Mouse (Mus musculus) lung, embryonic 16.5 days (tissue): ENCODE data around the gene Nufip2. TPM values are rescaled to one million over a fixed set of nuclear protein-coding genes. Genes with fewer than 3 reads are reported as not detected.
"Not testable (repeated sequence)": the region's sequence is repeated elsewhere in the genome, so short reads cannot be mapped to it uniquely, and the experiment has no call there.

Experiments used
- ATAC-seq: fragments of 200-750 bp; cut with Nextera tagmentation; 2 replicates; pipeline ENCODE4 v1.8.0; 2017; ENCODE audit warnings: low read depth, mild to moderate bottlenecking, moderate library complexity
- H3K27ac ChIP-seq: fragments of 300-500 bp; sonication (generic); 2 replicates; pipeline ENCODE4 v1.5.1; 2014; ENCODE audit warnings: mild to moderate bottlenecking, control low read depth, low read length
- H3K27me3 ChIP-seq: fragments of 300-500 bp; sonication (generic); 2 replicates; pipeline ENCODE4 v1.6.1; 2014; ENCODE audit warnings: low read depth, low read length, mixed read lengths; ENCODE audit not compliant: control insufficient read depth, insufficient read depth
- H3K36me3 ChIP-seq: fragments of 300-500 bp; sonication (generic); 2 replicates; pipeline ENCODE4 v1.6.1; 2014; ENCODE audit warnings: low read length; ENCODE audit not compliant: control insufficient read depth, insufficient read depth
- H3K4me1 ChIP-seq: fragments of 300-500 bp; sonication (generic); replicated peaks from 2 replicates; pipeline ENCODE4 v1.6.1; 2014; ENCODE audit warnings: low read length, mixed read lengths; ENCODE audit not compliant: control insufficient read depth, insufficient read depth
- H3K4me2 ChIP-seq: fragments of 300-500 bp; sonication (generic); 2 replicates; pipeline ENCODE4 v1.6.1; 2014; ENCODE audit warnings: low read depth, low read length, control low read depth
- H3K4me3 ChIP-seq: fragments of 300-500 bp; sonication (generic); 2 replicates; pipeline ENCODE4 v1.5.1; 2014; ENCODE audit warnings: mild to moderate bottlenecking, low read length, control low read depth
- H3K9ac ChIP-seq: fragments of 300-500 bp; sonication (generic); 2 replicates; pipeline ENCODE4 v1.6.1; 2014; ENCODE audit warnings: low read length, control low read depth
- H3K9me3 ChIP-seq: fragments of 300-500 bp; sonication (generic); 2 replicates; pipeline ENCODE4 v1.6.1; 2016; ENCODE audit warnings: low read length; ENCODE audit not compliant: control insufficient read depth
- WGBS: fragments of 180-500 bp; shearing (Covaris S2); extraction: QIAGEN DNeasy Blood & Tissue Kit; methylation state at CpG from one replicate; pipeline ENCODE4 v1.1.7; 2014; 5-methylcytosine and 5-hydroxymethylcytosine counted together
- polyA plus RNA-seq: library from polyadenylated mRNA; unstranded; fragments of >200 nt; fragmentation: Nextera tagmentation; extraction: Ambion mirVana; gene quantifications from 2 replicates; pipeline ENCODE4 v1.2.1, GENCODE M21; 2015

Gene Nufip2
- polyA plus RNA-seq, result 4.3 and 4.7 TPM in 2 replicates

DNA sequence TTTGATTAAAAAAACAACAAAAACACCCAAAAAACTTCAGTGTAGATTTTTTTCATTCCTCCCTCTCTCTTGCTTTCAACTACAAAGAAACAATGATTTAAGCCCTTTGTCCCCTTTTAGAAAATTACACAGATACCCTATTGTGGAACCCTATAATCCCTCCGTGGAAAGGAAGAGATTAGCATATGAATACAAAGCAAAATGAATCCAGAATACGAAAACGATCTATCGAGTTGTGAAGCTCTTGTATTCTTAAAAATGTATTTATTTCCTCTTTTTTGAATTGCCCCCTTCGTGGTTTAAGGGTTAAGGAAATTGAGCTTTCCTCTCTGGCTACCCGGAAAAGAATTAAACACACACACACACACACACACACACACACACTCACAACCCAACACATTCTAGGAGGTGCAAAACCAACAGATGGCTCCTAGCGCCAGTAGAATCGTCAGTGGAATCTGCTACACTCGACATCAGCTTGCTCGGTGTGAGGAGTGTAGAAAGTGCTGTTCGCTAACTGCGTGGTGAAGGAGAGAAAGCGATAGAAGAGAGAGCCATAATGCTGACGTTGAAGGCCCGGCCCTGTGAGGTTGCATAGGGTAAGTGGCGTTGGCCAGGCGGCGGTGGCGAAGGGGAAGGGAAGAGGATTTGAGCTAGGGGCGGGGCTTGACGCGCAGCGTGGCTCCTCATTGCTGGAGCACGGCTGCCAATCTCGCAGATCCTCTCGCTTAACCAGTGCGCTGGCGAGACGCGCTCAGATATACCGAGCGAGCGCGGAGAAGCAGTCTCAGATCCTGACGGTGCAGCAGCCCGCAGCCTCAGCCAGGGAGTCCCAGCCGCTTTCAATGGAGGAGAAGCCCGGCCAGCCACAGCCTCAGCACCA is at the start of gene Nufip2:
Nufip2 (plus strand) TSS at position 773 of the 883 bp plus-strand sequence.
- peaks cover 7% of the 10 kb centered on the region; the same call in 1 of the 2 replicates for H3K4me1 ChIP-seq
- no peaks in the 10 kb centered on the region for H3K9me3 ChIP-seq
- ATAC-seq, result peak; percentile 98
- WGBS, result under 1% methylated on average over 31 of the region's 38 CpGs
- no peaks in the 10 kb centered on the region for H3K27me3 ChIP-seq
- peak within 1 kb of the TSS; percentile 98 for H3K27ac ChIP-seq
- peak within 1 kb of the TSS; percentile 100 for H3K4me3 ChIP-seq
- H3K36me3 ChIP-seq, result no peaks in the 10 kb centered on the region
- peak within 1 kb of the TSS; percentile 62 for H3K4me2 ChIP-seq
- H3K9ac ChIP-seq, result peak within 1 kb of the TSS; percentile 99

DNA sequence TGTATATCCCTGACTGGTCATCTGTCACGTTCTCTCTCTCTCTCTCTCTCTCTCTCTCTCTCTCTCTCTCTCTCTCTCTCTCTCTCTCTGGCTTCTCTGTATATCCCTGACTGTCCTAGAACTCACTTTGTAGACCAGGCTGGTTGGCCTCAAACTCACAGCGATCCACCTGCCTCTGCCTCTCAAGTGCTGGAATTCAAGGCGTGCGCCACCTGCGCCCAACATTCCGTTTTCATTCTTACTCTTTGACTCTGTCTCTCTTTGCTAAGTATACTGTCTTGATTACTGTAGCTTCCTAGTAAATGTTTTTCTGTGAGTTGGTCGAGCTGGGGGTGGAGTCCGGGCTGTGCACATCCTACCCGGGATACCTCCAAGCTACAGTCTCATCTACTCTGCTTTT is 44.6 kb upstream of the Nufip2 start:
- no peak overlapping the region for H3K27ac ChIP-seq
- H3K9ac ChIP-seq, result no peak overlapping the region
- H3K36me3 ChIP-seq, result no peaks in the 10 kb centered on the region
- H3K4me1 ChIP-seq, result no peaks in the 10 kb centered on the region
- H3K4me2 ChIP-seq, result no peak overlapping the region
- no peak overlapping the region for H3K4me3 ChIP-seq
- no peaks in the 10 kb centered on the region for H3K27me3 ChIP-seq
- 67% methylated on average over 9 of the region's 9 CpGs for WGBS
- H3K9me3 ChIP-seq, result no peaks in the 10 kb centered on the region
- ATAC-seq, result no peak

DNA sequence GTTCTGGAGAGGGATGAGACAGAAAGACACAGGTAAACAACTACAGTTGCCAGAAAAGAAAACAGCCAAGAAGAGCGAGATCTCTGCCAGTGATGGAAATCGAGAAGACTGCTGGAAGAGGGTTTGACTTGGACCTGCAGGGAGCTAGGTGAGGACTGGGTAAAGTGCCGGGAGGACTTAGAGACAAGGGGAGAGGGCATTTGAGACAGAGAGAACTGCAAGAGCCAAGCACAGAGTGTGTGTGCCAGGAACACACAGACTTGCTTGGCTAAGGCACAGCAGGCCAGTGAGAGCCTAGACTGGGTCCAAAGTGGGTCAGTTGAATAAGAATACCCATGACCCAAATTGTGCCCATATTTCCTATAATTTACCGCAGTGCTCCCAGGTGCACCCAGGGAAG is 40.5 kb upstream of the Nufip2 start:
- Histone ChIP-seq H3K27me3 (no peaks in the 10 kb centered on the region), H3K4me1 (no peaks in the 10 kb centered on the region), H3K36me3 (no peaks in the 10 kb centered on the region), H3K27ac (no peak overlapping the region), H3K4me2 (no peak overlapping the region), H3K9me3 (no peaks in the 10 kb centered on the region), H3K9ac (no peak overlapping the region), H3K4me3 (no peak overlapping the region)
- no peak for ATAC-seq
- WGBS, result 77% methylated on average over 4 of the region's 4 CpGs

DNA sequence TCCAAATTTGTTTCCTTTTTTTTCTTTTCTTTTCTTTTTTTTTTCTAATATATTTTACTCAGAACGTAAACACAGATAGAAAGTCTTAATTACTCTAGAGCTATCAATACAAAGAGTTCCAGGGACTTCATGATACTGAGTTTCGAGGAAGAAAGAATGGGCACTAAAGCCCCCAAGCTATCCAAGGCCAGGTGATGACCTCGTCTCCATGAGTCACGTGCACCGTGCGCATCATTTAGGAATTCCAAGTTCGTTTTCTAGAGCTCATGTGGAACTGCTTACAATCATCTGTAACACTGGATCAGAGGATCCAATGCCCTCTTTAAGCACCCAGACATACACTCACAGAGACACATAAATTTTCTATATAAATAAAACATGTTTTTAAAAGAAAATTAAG is 37.1 kb upstream of the Nufip2 start:
- no peaks in the 10 kb centered on the region for H3K4me1 ChIP-seq
- no peaks in the 10 kb centered on the region for H3K36me3 ChIP-seq
- H3K9me3 ChIP-seq, result no peaks in the 10 kb centered on the region
- no peak overlapping the region for H3K4me3 ChIP-seq
- WGBS, result 64% methylated on average over 7 of the region's 7 CpGs
- no peak overlapping the region for H3K27ac ChIP-seq
- H3K27me3 ChIP-seq, result no peaks in the 10 kb centered on the region
- no peak for ATAC-seq
- H3K9ac ChIP-seq, result no peak overlapping the region
- no peak overlapping the region for H3K4me2 ChIP-seq

DNA sequence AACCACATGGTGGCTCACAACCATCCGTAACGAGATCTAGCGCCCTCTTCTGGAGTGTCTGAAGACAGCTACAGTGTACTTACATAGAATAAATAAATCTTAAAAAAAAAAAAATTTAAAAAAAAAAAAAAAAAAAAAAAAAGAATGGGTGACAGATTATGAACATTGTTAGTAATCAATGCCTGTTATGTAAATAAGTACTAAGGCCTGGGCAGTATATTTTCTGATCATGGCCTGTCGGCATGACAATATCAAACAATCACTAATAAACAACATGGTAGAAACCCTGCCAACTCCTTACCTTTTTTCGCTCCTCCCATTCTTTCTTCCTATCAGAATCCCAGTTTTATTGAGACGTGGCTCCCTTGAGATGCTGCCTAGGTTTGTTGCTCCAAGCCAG is 33.5 kb upstream of the Nufip2 start:
- Histone ChIP-seq H3K4me1 (no peaks in the 10 kb centered on the region), H3K9ac (no peak overlapping the region), H3K4me2 (no peak overlapping the region), H3K4me3 (no peak overlapping the region), H3K9me3 (no peaks in the 10 kb centered on the region), H3K36me3 (no peaks in the 10 kb centered on the region), H3K27me3 (no peaks in the 10 kb centered on the region), H3K27ac (no peak overlapping the region)
- ATAC-seq, result no peak
- WGBS, result 55% methylated on average over 6 of the region's 6 CpGs

DNA sequence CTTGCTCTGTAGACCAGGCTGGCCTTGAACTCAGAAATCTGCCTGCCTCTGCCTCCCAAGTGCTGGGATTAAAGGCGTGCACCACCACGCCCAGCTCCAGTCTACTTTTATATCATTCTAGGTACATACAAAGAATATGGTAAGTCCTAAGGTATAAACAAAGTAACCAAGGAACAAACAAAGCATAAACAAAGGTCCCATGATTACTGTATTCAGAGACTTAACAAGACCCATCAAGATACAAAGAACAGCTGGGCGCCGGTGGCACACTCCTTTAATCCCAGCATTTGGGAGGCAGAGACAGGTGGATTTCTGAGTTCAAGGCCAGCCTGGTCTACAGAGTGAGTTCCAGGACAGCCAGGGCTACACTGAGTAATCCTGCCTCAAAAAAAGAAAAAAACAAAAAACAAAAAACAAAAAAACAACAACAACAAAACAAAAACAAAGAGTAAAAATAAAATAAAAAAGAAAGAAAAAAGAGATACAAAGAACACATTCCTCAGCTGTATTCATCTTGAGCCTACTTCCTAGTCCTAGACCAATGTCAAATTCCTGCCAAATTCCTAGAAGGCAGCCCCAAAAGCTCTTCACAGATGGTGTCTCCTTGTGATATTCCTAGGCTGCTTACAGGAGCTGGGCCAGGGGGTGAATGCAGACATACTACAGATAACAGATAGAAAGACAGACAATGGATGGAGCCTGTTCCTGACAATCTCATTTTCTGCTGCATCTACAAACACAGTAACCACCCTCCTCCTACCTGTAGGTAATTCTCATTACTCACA is 32.4 kb upstream of the Nufip2 start:
- not testable (repeated sequence) for H3K9me3 ChIP-seq, H3K4me1 ChIP-seq, ATAC-seq, H3K36me3 ChIP-seq, H3K4me2 ChIP-seq, H3K4me3 ChIP-seq, H3K27ac ChIP-seq, H3K27me3 ChIP-seq, H3K9ac ChIP-seq
- 97% methylated on average over 4 of the region's 4 CpGs for WGBS

DNA sequence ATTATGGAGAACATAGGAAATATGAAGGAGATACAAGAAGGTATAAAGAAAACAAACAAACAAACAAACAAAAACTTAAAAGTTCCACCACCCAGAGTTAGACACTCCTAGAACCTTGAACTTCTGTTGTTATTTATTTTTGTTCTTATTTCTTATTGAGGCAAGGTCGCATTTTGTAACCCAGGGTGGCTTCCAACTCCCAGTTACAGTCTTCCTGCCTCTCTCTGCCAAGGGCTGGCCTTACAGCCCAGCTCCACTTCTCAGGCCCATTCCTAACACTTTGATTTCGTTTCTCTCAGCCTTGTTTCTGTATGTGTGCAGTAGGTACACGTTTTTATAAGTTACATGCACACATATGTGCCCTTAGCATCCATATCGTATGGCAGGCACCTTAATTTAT is 26.0 kb upstream of the Nufip2 start:
- 48% methylated on average over 4 of the region's 4 CpGs for WGBS
- Histone ChIP-seq H3K4me1 (no peaks in the 10 kb centered on the region), H3K9ac (no peak overlapping the region), H3K27ac (no peak overlapping the region), H3K4me3 (no peak overlapping the region), H3K27me3 (no peaks in the 10 kb centered on the region), H3K36me3 (no peaks in the 10 kb centered on the region), H3K4me2 (no peak overlapping the region), H3K9me3 (no peaks in the 10 kb centered on the region)
- no peak for ATAC-seq

DNA sequence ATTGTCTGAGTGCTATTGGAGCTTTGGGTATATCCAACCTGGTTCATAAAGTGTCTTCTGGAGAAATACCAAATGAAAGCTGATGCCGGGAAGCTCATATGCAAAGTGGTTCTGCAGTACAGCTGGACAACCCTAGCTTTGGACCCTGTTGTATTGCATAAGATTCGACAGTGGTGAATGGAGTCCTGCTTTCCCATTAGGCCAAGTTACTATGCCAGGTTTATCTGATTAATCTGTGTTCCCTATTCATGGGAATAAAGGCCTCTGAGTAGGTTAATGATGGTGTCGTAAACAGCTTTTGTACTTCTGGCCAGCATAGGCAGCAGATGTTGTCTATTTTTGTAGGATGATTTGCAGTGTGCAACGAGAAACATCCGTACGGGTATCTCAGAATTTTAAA is 22.3 kb upstream of the Nufip2 start:
- H3K9ac ChIP-seq, result no peak overlapping the region
- no peak overlapping the region for H3K4me2 ChIP-seq
- no peak overlapping the region for H3K4me3 ChIP-seq
- H3K27ac ChIP-seq, result no peak overlapping the region
- no peaks in the 10 kb centered on the region for H3K27me3 ChIP-seq
- no peak for ATAC-seq
- H3K36me3 ChIP-seq, result no peaks in the 10 kb centered on the region
- H3K4me1 ChIP-seq, result no peaks in the 10 kb centered on the region
- no peaks in the 10 kb centered on the region for H3K9me3 ChIP-seq
- WGBS, result 49% methylated on average over 6 of the region's 6 CpGs

DNA sequence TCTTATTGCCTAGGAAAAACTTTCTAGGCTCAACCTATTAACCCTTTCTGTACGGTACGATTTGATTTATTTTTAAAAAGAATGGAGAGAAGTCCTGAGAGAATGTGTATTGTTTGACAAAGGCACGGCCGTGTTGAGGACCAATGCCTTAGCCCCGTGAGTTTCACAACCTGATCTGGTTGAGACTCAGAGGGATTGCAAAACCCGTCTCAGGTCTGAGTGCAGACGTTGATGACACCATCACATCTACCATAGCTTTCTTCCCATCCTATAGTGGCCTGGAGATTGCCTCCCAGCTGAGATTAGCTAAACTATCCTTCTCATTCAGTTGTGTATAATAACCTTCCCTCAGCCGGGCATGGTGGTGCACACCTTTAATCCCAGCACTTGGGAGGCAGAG is 21.9 kb upstream of the Nufip2 start:
- ATAC-seq, result no peak
- 79% methylated on average over 8 of the region's 8 CpGs for WGBS

More for the DNA sequence above, 21.9 kb upstream of the Nufip2 start:
- no peak overlapping the region for H3K4me3 ChIP-seq
- no peak overlapping the region for H3K27ac ChIP-seq
- no peaks in the 10 kb centered on the region for H3K9me3 ChIP-seq
- H3K36me3 ChIP-seq, result no peaks in the 10 kb centered on the region
- no peak overlapping the region for H3K4me2 ChIP-seq
- no peaks in the 10 kb centered on the region for H3K27me3 ChIP-seq
- H3K4me1 ChIP-seq, result no peaks in the 10 kb centered on the region
- H3K9ac ChIP-seq, result no peak overlapping the region
